Mouse (Mus musculus): ENCODE measurements around the gene Fmnl2. TPM values are rescaled to one million over a fixed set of nuclear protein-coding genes. Genes with fewer than 3 reads are reported as not detected.

The Fmnl2 gene
- total RNA-seq, 1 experiment from 2014 or later: 16.9 TPM

DNA sequence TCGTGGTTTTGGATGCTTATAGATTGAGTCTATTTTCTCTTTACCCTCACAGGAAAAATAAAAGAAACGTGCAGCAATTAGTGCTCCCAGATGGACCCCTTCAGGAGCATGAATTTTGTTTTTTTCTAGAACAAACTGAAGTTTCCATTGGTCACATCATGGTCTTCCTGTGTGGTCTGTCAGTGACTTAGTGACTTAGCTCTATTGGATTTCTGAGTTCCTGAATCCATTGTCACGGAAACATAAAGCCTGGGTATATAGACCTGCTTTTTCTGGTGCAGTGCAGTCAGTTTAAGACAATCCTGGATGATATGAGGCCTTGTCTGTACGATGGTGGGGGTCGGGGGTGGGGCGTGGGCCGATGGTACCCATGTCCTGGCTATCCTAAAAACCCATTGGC is 7.0 kb downstream of the Fmnl2 start:
- no peak for DNase-seq

DNA sequence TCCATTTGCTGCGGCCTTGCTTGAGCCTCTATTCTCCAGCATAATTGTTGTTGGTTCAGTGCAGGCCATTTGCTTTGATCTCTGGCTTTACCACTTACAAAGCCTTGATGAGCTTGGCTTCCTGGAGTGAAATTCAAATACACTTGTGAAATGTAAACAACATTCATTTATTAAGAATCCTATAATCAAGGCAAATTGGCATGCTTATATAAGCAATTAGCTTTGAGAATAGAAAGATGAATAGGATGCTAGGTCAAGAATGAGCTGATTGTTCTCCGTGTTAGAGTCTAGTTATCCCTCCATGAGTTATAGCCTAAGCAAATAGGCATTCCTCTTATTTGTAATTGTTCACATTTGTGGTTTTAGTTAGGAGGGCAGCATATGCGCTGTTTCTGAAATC is 8.5 kb downstream of the Fmnl2 start:
- DNase-seq: no peak

DNA sequence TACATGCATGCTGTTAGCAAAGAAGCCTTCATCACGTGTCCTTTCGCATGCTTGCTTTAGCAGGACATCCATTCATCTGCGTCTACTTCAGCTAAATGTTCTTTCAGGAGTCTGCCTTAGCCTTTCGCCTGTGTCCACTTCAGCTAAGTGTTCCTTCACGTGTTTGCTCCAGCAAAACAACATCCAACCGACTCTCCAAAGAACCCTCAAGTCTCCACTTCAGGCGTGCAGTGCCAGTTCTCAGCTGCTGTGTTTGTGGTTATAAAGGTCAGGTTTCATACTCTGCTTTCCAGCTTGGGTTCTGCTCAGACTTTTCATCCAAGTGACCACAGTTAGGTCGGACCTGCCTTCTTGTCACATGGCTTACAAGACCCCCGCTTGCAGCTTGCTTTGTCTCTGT is 10.1 kb downstream of the Fmnl2 start:
- DNase-seq: no peak

DNA sequence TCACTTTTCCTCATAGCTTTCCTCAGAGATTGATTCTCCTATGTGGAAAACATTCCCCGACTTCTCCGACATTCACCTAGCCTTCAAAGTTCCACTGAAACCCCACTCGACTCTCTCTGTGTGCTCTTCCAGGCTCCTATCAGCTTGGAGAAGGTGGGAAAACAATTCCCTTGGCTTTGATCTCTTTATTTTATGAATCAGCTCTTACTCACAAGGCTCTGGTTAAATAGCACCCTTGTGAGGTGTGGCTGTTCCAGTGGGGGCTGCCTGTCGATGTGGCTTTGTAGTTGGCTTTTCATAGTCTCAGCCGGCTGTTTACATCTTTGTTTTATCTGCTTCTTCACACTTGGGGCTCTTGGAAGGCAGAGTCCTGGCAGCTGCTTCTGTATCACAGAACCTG is 10.5 kb downstream of the Fmnl2 start:
- DNase-seq: no peak

DNA sequence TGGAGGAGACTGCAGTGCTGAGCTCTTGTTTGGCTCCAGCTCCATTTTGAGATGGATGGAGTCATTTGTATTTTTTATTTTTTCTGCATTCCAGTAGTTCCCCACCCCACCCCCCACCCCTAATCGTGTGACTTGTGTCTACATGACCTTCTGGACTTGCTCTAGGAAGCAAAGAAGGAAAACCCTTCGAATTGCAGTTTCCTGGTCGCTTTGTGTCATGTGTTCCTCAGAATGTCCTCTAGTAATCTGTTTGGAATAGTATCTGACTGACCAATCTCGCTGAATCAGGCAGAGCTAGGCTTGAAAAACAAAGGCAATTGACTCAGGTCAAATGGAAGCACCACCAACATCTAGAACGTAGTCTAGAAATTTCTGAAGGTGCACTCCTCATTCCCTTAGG is 15.0 kb downstream of the Fmnl2 start:
- DNase-seq: no peak

DNA sequence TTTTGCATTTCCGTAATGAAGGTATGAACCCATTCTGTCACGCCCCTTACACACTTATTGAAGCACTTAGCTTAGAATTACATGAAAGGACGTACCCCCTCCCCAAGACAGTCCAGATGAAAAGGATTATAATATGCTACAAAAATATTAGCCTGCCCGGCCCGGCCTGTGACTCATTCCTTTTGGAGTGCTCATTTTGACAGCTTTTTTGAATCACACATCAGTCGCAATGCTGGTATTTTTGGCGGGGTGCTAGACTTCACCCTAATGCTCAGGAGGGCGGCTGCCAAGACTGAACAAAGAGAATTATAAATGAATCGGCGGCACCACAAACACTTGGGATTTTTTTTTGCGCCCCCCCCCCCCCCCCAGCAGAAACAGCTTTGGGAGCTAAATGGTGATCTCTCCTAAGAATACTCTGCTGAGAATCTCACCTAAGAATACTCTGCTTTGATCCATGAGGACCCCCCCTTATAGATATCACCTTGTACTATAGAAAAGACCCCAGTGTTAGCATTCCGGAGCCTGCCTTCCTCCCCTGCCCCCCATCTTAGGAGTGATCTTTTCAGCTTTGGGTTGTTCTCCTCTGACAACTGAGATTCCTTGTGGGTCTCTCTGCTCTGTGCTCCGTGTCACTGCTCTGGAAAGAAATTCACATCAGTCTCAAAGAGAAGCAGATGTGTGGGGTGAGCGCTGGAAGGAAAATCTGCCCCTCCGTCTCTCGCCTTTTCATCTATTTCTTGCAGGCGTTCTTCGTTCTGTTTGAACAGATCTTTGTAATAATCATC is 15.8 kb downstream of the Fmnl2 start:
- no peak for DNase-seq

DNA sequence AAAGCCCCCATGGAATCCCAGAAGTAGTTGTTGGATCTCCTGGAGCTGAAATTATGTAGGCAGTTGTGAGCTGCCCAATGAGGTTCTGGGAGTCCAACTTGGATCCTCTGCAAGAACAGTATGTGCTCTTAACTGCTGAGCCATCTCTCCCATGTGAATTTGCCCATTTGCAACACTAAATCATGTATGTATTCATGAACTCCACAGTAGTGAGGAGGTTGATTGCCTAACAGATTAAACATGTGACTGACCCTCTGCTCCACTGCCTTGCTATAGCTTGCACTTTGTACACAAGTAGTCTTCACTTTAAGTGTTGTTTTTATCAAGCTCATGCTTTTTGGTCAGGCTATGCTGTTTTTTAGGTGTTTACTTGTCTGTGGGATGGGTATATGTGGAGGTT is 17.1 kb downstream of the Fmnl2 start:
- DNase-seq: no peak

DNA sequence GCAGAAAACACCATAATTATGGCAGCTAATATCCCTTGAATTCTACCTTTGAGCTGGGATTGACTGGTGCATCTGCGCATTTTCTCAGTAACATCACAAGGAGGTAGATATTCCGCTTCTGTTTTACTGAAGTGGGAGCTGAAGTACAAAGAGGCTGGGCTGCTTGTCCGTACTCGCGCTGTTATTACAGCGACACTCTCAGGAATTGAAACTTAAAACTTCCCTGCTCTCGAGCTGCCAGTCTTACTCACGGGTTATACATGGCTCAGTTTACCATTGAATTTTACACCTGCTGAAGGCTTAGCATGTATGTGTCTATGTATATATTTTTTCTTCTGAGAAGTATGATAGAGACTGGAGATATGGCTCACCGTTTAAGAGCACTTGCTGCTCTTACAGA is 18.1 kb downstream of the Fmnl2 start:
- DNase-seq: no peak

DNA sequence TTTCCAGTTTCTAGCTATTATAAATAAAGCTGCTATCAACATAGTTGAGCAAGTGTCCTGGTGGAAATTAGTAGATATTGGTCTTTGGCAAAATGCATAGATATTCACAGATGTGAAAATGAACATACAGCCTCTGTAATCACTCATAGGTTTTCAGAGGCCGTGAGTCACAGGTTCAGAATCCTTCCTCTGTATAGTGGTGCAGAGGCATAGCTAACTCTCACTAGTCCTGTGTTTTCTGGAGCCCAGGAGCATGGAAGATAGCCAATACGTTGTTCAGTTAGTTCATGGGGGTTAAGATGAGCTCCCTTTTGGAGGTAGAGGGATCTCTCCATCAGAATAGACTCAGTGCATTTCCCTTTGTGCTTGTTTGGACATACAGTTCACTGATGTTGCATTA is 25.7 kb downstream of the Fmnl2 start:
- no peak for DNase-seq

DNA sequence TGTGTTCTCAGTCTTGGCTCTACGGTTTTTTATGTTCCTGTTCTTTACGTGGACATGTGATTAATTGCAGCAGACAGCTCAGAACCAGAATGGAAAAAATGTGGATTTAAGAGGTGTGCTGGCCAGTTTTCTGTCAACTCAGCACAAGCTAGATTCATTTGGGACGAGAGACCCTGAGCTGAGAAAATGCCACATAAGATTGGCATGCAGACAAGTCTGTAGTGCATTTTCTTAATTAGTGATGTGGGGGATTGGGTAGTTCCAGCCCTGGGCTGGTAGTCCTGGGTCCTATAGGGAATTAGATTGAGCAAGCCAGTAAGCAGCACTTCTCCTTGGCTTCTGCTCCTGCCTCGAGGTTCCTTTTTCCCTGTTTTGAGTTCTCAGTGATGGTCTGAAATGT is 26.4 kb downstream of the Fmnl2 start:
- no peak for DNase-seq

DNA sequence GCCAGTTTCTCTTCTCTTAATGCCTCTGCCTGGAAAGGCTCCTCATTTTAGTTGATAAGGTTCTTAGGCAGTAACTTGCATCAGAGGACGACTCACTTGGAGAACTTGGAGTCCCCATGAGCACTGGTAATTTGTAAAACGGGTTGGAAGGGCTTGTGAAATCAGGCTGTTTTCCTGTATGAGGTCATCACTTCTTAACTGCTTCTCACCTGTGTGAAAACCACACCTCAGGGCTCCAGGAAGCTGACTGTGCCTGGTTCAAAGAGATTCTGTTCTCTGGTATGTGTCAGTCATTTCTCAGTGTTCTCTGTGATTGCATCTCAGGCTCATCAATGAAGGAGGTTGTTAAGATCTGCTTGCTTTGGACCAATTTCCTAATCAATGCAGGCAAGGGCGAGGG is 27.4 kb downstream of the Fmnl2 start:
- DNase-seq: no peak

DNA sequence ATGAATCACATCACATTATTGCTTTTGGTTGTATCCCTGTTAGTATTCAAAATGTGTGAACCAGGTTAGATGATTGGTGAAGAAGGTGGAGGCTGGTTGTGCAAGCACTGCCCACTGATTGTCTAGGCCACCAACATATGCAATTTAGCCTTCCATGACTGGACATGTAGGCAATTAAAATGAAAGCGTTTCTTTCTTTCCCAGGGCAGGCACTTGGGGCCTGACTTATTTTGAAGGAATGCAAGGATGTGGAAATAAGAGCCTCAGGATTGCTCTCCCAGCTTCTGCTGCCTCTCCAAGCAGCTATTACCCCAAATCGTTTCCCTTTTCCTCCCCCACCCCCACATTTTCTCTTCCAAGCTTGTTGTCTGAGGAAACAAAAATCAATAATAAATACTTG is 29.6 kb downstream of the Fmnl2 start:
- no peak for DNase-seq

DNA sequence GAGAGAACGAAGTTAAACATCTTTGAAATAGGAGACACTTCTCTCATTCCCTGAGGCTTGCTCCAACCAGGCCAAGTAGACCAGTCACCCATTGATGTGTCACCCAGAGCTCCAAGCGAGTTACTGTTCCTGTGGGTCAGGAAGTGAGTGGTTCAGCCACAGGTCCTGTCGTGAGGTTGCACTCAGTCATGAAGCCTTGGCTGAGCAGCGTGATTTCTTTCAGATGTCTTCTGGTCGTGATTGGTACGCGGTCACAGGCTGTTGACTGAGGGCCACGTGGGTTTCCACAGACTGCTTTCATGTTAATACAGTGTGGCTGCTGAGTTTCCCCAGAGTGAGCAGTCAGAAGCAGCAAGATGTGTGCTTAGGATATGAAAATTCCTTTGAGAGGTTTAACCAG is 33.5 kb downstream of the Fmnl2 start:
- DNase-seq: no peak

DNA sequence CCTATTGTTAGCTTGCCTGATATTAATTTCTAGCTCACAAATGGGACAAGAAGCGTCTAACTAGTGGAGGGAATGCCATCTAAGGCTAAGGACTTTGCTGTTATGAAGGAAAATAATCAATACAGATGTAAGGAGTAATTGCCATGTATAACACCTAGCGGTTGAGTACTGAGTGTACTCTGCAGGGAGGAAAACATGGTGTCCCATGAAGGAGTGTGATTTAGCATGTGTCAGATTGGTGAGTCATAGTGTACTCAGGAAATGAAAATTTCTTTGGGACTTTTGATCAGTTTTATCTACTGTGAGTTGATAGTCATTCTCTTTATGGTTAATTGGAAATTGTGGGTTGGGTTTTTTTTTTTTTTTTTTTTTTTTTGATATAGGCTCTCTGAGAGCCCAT is 34.1 kb downstream of the Fmnl2 start:
- no peak for DNase-seq

DNA sequence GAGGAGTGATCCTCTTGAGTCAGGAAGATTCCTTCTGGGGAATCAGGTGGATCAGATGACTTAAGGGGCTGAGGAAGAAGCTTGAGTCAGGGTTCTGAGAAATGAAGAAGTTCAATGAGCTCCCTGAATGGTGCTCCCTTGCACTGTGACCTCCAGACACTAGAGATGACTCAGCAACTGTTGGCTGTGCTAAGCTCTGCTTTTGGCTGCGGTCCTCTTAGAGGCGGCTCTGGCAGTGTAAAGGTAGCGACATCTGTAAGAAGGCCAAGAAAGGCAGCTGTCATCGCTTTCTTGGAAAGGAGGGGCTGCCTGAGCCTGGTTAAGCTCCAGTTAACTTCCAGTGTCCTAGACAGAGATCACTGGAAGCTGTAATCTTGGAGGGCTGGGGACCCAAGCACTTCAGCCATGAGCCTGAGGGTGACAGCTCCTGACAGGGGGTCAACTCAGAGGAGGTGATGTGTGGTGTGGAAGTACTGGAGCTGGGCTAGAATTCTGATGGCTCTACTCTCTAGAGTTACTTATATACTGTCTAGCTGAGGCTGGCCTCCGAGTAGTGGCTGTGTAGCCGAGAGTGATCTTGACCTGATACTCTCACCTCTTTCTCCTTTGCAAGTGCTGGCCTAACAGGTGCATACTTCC is 37.4 kb downstream of the Fmnl2 start:
- peak; percentile 45 for DNase-seq

DNA sequence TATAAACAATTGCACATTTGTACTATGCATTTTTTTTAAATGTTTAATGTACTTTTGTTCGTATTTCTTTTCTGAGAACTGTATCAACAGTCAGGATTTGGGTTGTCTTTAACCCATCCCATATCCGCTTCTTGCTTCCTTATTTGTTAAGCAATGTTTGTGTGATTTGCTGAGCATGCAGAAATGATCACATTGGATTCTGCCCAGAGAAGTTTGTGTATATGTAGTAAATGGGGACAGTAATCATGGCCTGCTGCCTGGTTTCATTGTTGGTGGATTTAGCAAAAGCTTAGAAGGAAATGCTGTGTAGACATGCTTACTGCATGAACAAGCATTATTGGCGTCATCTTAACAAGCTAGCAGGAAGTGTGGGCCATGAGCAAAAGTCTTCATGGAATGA is 39.3 kb downstream of the Fmnl2 start:
- no peak for DNase-seq

DNA sequence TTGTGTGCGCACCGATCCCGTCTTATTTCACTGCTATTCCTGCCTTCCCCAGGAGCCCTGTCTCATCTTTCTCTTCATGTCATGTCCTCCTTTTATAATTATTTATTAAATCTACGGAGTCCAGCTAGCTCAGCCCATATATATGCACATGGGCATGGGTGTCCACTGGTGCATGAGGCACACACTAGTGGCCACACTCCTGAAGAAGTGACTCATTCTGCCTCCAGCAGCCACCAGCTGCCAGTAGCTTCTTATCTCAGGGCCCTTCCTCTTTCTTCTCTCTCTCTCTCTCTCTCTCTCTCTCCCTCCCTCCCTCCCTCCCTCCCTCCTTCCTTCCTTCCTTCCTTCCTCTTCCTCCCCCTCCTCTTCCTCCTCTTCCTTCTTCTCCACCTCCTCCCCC is 43.1 kb downstream of the Fmnl2 start:
- DNase-seq: no peak

DNA sequence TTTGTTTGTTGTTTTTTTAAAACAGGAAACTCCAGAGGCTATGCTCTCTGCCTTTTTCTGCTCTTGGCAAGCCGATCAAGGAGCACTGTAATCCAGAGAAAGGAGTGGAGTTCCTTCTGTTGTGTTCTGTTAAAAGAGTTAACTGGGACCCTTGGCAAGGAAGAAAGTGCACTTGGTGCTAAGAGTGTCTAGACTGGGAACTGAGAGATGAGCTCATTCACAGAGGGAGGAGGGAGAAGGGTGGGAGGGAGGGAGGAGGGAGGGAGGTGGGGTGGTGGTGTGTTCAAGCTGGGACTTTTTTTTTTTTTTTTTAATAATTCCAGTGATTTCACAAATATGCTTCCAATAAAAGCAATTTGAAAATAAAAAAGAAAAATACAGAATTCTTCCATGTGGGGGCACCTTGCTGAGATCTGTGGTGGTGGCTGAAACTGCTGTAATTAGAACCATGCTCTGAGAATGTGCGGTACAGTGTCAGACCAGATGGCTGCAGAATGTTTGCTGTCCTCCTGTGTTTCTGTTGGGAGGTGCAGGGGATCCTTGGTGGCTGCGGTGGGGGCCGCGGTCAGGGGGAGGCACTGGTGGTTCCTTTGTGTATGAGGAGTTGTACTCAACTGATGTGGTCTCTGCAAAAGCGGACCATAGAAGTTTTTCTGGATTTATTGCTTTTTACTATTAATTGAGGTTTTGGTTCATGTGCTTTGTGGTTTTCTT is 43.8 kb downstream of the Fmnl2 start:
- no peak for DNase-seq

DNA sequence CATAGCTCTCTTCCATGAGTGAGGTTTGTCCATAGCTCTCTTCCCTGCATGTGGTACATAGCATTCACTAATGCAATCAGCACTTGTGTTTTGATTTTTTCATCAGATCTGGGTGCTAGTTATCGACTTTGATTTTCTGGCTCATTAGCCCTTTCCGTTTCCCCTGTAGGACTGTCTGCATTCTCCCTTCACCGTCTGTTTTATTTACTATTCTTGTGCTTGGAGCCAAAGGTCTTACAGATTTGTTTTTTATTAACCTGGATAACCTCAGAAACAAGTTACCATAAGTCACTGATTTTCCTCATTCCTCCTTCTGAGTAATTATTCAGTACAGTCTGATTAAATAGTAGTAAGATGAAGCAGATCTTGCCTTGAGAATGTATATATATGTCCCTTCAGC is 44.8 kb downstream of the Fmnl2 start:
- no peak for DNase-seq

DNA sequence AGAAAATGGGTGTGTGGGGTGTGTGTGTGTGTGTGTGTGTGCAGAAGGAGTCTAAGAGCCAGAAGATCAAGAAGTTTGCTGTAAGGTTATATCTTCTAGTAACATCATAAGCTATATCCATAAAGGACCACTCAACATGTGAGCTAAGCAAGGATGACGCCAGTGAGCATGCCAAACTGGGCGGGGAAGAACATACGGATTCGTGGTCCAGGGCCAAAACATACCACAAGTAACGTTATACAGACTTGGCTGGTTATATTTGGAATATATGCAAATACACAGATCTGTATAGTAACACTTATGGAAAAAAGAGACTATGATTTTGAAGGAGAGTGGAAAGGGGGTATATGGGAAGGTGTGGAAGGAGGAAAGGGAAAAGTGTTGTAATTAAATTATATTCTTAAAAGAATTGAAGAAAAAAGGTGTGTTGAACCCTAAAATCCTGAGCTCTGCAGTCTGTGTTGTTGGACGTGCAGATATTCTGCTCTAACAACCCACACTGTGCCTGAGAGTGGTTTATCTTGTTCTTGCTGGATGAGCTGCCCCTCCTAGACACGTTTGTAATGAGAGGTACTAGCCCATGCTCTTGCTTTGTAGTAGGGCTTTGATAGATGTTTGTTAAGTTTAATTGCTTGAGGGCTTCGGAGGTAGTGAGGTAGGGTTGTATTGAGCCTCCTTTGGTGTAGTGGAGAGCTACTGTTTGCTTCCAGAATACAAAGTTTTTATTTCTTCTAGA is 45.7 kb downstream of the Fmnl2 start:
- DNase-seq: no peak

DNA sequence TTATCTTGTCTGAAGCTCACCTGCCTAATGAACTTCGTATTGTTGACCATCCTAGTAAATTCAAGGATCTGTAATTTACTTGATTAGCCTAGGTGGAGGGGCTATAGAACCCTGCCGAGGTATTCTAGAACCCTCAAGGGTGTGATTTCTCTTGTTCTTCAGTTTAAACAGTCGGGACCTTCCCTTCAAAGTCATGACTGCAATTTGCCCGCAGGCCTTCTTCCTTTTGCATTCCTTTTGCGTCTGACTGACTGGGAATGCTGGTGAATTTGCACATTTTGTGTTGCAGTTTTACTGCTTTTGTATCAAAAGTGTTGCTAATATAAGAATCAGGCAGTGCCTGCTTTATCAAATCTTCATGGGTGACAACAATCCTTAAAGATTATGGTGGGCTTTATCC is 46.9 kb downstream of the Fmnl2 start:
- no peak for DNase-seq

DNA sequence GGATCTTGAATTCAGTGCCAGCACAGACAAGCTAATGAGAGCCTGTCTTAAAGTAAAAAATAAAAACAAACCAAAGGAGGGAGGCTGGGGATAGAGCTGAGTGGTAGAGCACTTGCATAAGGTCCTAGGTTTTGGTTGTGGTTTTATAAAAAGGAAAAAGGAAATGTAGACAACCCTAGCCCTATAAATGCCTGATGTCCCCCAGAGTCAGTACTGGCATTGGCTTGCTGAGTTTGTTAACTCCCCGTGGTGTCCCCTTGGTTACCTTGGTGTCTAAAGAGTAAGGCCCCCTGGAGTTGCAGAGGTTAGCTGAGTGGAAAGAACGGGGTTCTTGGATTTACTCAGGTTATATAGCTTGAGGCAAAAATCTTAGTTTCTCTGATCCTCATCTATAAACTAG is 55.7 kb downstream of the Fmnl2 start:
- no peak for DNase-seq

DNA sequence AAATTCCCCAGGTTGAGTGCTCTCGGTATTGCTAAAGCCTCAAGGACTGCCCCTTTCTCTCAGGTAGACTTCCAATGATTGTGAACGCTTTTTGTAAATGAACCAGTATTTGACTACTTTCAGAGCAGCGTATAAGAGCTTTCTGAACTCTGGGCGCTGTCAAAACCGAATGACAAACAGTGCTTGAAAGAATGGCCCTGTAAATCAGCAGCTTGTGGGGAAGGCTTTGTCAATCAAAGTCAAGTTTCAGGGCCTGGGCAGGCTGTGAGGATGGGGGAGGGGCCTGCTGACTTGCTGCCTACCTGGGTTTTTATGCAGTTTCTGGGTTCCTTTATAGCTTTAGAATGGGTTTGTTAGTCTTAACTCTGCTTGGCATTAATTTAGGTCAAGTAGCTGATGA is 56.1 kb downstream of the Fmnl2 start:
- no peak for DNase-seq
